Mouse (Mus musculus) G1E (cell line): ENCODE measurements around the gene Itgb6.

Source experiments
- CTCF ChIP-seq: IDR thresholded peaks from 2 replicates; pipeline ENCODE4 v1.5.1; 2012; ENCODE audit warnings: low read depth, low read length, inconsistent platforms, mixed read lengths
- POLR2AphosphoS5 ChIP-seq: IDR thresholded peaks from 2 replicates; pipeline ENCODE4 v1.6.1; 2012; ENCODE audit warnings: low read depth, low read length, inconsistent platforms; ENCODE audit not compliant: insufficient replicate concordance

DNA sequence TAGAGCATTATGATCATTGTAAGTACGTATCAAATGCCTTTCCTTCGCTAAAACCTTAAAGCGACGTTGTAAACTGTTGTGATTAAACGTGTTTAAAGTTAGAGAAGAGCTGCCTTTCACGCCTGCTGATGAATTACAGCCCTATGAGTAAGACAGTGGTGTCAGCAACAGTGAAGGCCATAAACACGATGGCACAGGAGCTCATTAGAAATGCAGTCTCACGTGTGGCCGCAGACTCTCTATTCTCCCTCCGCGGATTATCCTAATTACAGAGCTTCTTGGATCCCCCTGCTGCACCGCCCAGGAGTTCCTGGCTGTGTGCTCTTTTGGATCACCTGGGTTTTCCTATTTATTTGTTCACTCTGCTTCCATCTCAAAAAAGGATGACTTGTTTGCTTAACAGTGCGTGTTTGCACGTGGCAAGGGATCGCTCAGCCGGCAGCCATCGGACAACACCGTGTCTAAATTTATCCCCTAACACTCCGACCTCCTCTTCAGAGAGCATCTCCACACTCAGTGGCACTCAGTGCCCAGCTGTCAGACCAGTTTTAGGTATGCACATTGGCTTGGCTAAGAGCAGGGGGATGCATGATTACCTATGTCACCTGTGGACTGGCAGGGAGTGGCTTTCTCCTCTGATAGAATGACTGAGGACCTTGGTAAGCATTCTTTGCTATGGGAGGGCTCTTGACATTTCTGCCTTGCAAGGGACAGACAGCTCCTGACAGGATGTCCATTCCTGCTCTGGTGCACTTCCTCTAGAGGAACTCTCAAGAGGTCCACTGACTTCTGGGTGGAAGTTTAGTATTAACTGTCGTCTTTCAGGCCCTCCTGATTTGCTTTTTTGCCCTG lies 85.3 kb downstream of the Itgb6 start:
- TF ChIP-seq CTCF (no peak), POLR2AphosphoS5 (no peak)
